Mouse (Mus musculus) thymus, postnatal 4 days (tissue): Measurements from ENCODE around the gene Adh7.

ENCODE experiments used
- DNase-seq: peaks from one replicate; pipeline ENCODE4 v3.0.0; 2021

Adh7 gene

GRCm38 (mm10) chr3:138224363-138224954 lies 6.9 kb downstream of the Adh7 start:
- no peak for DNase-seq

GRCm38 (mm10) chr3:138225331-138225730 lies 7.8 kb downstream of the Adh7 start:
- DNase-seq = no peak

- DNase-seq = no peak
These were observed 8.3 kb downstream of the Adh7 start for GRCm38 (mm10) chr3:138225853-138226252.

GRCm38 (mm10) chr3:138226476-138226875 lies 8.9 kb downstream of the Adh7 start:
- DNase-seq = no peak

- DNase-seq = no peak
These were observed 9.5 kb downstream of the Adh7 start for GRCm38 (mm10) chr3:138227082-138227481.

- DNase-seq = no peak
These were observed 10.2 kb downstream of the Adh7 start for GRCm38 (mm10) chr3:138227782-138228181.

GRCm38 (mm10) chr3:138229448-138229847 lies 11.9 kb downstream of the Adh7 start:
- DNase-seq = no peak

GRCm38 (mm10) chr3:138230266-138230665 lies 12.7 kb downstream of the Adh7 start:
- DNase-seq = no peak

DNA sequence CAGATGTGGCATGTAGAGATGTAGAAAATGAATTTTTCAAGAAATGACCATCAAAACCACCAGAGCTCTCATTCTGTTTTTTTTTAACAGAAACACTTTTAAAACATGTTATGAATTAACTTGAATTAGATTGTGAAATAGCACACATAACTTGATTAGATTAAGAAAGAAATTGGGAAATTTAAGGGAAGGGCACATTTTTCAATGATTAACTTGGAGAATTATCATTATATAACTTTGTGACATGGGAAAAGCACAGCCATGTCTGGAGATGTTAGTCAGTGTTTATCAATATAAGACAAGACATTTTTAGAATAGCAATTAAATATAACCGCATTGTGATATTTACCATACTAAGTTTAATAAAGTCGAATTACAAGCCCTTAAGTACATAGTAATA lies 14.0 kb downstream of the Adh7 start:
- DNase-seq = no peak

DNA sequence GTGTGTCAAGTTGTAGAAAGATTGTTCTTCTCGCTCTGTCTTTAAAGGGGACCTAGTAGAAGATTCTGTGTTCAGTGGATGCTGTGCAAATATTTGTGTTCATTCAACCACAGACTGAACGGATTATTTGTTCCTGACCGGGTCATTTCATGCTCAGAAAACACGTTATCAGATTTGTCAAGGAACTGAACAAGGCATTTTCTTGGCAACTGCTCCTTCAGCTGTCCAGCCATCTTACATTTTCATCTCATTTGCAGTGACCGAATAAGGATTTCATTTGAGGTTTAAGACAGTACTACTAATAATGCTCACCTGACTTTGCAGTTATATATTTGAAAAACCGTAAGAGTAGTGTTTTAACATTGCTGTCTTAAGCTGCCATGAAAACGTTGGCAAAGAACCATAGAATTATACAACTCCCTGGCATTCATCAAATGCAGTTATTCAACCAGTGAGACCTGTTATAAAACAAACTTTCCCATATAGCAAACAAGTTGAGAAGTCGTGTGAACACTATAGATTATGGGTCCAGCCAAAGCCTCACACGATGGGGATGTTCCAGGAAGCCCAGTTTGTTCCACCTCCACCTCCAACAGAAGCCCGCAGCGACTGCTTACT lies 19.1 kb downstream of the Adh7 start:
- no peak for DNase-seq

DNA sequence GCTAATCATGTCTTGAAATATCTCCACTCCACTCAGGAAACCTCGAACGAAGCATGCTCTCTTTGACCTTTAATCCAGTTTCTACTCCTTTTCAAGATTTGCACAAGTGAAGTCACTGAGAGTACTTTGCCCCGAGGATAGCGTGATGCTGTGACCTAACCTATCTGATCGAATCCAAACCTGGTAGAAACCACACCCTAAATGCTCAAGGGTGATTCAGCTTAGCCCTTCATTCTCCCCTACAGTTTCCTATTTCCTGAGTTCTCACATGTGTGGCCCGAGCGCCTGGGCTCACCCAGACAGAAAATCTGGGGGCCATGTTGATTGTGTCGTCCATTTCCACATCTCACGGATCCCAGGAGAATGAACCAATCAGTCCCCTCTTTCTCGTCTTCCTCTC lies 20.5 kb downstream of the Adh7 start:
- no peak for DNase-seq

DNA sequence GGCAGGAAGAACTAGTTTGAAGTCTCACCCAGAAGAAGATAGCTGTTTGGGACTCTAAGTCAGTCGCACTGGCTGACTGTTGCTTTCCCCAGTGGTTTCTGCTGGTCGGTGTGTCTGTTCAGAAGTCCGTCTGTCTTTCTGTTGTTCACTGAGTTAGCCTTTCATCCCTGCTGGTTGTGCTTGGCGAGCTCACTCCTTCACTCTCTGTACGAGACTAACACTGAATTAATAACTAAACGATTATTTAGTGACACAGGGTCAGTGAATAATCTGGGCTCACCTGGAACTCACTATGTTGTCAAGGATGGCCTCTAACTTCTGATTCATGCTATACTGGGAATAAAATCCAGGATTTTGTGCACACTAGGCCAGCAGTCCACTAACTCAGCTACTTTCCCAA lies 21.9 kb downstream of the Adh7 start:
- DNase-seq = peak; percentile 12

DNA sequence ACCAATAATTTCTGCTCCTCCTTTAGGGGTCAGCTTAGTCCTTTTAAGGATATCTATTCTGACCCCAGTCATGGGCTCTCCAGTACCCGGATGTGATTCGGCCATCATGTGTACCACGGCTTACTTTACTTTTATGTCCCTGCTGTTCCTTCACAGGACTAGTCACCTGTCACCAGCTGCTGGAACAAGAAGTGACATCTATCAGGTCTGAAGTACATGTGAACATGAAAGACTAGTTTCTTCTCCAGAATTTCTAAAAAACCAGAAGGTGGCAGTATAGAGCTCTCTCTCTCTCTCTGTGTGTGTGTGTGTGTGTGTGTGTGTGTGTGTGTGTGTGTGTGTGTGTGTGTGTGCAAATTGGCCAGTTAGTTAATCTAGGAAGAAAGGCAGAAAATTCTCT lies 22.9 kb downstream of the Adh7 start:
- DNase-seq = no peak

- no peak for DNase-seq
These were observed 23.4 kb downstream of the Adh7 start for GRCm38 (mm10) chr3:138240942-138241341.

- DNase-seq = no peak
These were observed 23.8 kb downstream of the Adh7 start for GRCm38 (mm10) chr3:138241371-138241770.

- no peak for DNase-seq
These were observed 24.6 kb downstream of the Adh7 start for GRCm38 (mm10) chr3:138242021-138242726.

DNA sequence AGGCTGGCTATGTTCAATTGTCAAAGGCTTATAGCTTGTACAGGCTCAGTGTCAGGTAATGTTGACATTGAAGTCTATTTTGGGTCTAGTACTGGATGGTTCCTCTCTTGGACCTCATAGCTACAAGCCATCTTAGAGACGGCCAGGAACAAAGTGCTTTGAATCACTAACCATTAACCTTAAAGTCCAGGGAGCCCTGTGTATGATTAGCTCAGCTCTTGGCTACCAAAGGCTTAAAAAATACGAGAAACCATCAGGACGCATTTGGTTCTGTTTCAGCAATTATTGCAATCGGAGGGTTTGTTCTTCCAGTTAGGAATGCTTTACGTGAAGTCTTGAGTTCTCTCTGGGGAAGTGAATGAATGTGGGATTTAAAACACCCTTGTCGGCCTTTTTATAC lies 25.4 kb downstream of the Adh7 start:
- no peak for DNase-seq

- no peak for DNase-seq
These were observed 26.8 kb downstream of the Adh7 start for GRCm38 (mm10) chr3:138244338-138244874.

DNA sequence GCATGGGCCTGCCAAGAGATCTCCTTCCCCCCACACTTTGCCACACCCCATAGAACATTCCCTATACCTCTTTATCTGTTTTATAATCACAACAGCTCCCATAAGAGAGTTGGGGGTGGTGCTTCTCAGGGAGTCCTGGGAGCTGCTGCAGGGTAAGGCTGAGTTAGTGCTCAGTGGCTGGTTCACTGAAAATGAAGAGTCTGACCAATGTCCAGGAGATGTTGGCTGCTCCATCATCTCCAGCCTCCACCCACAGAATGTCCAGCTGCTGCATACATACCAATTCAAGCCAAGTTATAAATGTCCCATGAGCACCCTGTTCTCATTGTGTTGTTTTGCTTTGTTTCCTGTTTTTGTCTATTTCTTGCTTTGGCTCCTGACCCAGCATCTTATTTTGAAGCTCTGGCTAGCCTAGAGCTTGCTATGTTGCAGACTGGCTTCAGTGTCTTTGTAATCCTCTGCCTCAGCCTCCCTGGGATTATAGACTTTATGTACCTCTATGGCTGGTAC lies 29.0 kb downstream of the Adh7 start:
- no peak for DNase-seq

- no peak for DNase-seq
These were observed 29.7 kb downstream of the Adh7 start for GRCm38 (mm10) chr3:138247241-138247640.

DNA sequence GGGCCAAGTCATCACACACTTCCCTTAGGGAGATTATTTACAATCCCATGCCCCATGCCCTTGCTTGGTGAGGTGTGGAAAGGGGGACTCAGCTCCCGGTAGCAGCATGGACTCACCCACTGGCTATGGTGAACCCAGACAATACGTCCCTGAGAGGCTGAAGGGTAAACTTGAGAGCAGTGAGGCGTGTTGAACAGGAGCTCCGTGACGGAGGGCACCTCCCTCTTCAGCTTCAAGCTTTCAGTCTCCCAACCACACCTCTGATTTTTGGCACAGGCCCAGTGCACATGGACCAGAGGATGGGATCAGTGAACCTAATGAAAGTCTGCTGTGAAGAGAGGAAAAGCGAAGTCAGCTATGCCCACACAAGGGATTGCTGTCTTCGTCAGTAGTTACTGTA lies 30.5 kb downstream of the Adh7 start:
- no peak for DNase-seq

- no peak for DNase-seq
These were observed 31.2 kb downstream of the Adh7 start for GRCm38 (mm10) chr3:138248746-138249145.

DNA sequence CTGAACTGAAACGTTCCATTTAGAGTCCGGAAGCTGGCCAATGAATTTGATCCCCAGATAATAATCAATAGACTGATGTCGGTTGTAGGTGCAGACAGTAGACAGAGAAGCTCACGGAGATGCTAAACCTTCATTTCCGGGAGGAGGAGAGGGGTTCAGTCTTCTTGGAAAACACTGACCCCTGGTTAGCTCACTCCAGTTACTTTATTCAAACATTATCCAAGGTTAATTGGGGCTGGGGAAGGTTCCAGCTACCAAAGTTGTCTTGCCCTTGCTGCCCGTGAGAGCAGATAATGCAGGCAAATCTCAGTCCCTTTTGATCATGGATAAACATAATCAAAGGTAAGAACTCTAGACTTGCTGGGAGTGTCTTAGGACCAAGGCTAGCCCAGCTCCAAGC lies 33.6 kb downstream of the Adh7 start:
- no peak for DNase-seq

DNA sequence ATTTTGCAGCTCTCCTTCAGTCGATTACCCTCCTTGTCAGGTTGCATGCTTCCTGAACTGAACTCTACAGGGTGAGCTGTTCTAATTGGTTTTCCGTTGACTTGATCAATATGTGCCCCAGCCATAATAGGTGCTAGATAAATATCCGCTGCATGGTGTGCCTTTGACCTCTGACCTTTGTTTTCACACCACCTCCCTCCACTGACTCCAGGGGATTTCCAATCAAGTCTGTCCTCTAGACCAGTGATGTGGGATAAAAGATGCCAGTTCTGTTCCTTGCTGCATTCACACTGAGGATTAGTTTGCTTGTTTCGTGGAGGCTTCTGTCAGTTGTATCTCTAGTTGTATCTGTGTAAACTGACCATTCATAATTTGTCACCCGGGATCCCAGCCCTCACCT lies 36.6 kb downstream of the Adh7 start:
- no peak for DNase-seq
